Mouse (Mus musculus) embryonic facial prominence, embryonic 13.5 days (tissue): ENCODE measurements at regions not wholly inside any gene's neighbourhood (a gene's known extent, or its start where the extent isn't known, plus 50 kb on each side); places are given as distances from the start of the nearest gene placed in this dataset.

Source experiments
- ATAC-seq: fragments of 200-750 bp; cut with Nextera tagmentation; 2 replicates; pipeline ENCODE4 v1.8.0; 2017; ENCODE audit warnings: low read depth; ENCODE audit not compliant: insufficient number of reproducible peaks, insufficient read depth, low FRiP score, low TSS enrichment
- H3K27ac ChIP-seq: fragments of 300-500 bp; sonication (generic); 2 replicates; pipeline ENCODE4 v1.5.1; 2015; ENCODE audit warnings: moderate library complexity, mild to moderate bottlenecking, inconsistent platforms
- H3K27me3 ChIP-seq: fragments of 300-500 bp; sonication (generic); 2 replicates; pipeline ENCODE4 v1.6.1; 2015; ENCODE audit warnings: mild to moderate bottlenecking, inconsistent platforms
- H3K36me3 ChIP-seq: fragments of 300-500 bp; sonication (generic); 2 replicates; pipeline ENCODE4 v1.6.1; 2015; ENCODE audit warnings: mild to moderate bottlenecking, inconsistent platforms
- H3K4me1 ChIP-seq: fragments of 300-500 bp; sonication (generic); 2 replicates; pipeline ENCODE4 v1.6.1; 2015; ENCODE audit warnings: inconsistent platforms
- H3K4me2 ChIP-seq: fragments of 300-500 bp; sonication (generic); 2 replicates; pipeline ENCODE4 v1.6.1; 2015; ENCODE audit warnings: moderate library complexity, mild to moderate bottlenecking, inconsistent platforms
- H3K4me3 ChIP-seq: fragments of 300-500 bp; sonication (generic); 2 replicates; pipeline ENCODE4 v1.5.1; 2015; ENCODE audit warnings: mild to moderate bottlenecking, inconsistent platforms
- H3K9ac ChIP-seq: fragments of 300-500 bp; sonication (generic); 2 replicates; pipeline ENCODE4 v1.6.1; 2015; ENCODE audit warnings: mild to moderate bottlenecking, inconsistent platforms
- H3K9me3 ChIP-seq: fragments of 300-500 bp; sonication (generic); 2 replicates; pipeline ENCODE4 v1.6.1; 2016; ENCODE audit warnings: inconsistent platforms
- WGBS: fragments of 180-500 bp; shearing (Covaris S2); methylation state at CpG from one replicate; pipeline ENCODE4 v1.1.7; 2015; ENCODE audit warnings: mixed read lengths; 5-methylcytosine and 5-hydroxymethylcytosine counted together

- Histone ChIP-seq H3K27ac (no peak overlapping the region), H3K36me3 (no peaks in the 10 kb centered on the region), H3K9ac (no peak overlapping the region), H3K4me3 (no peak overlapping the region), H3K4me2 (no peak overlapping the region), H3K27me3 (no peaks in the 10 kb centered on the region), H3K4me1 (no peaks in the 10 kb centered on the region), H3K9me3 (no peaks in the 10 kb centered on the region)
- ATAC-seq: no peak
- 56% methylated on average over 3 of the region's 3 CpGs for WGBS
These were observed 693.4 kb upstream of the Adamts5 start for GRCm38 (mm10) chr16:86594992-86595391.

- H3K27ac ChIP-seq: no peak overlapping the region
- H3K9ac ChIP-seq: no peak overlapping the region
- WGBS: 74% methylated on average over 4 of the region's 4 CpGs
- no peaks in the 10 kb centered on the region for H3K4me1 ChIP-seq
- ATAC-seq: no peak
- no peaks in the 10 kb centered on the region for H3K9me3 ChIP-seq
- no peaks in the 10 kb centered on the region for H3K36me3 ChIP-seq
- no peak overlapping the region for H3K4me2 ChIP-seq
- H3K27me3 ChIP-seq: no peaks in the 10 kb centered on the region
- no peak overlapping the region for H3K4me3 ChIP-seq
These were observed 684.4 kb upstream of the Adamts5 start for GRCm38 (mm10) chr16:86586044-86586443.

- ATAC-seq: no peak
- H3K4me2 ChIP-seq: no peak overlapping the region
- no peaks in the 10 kb centered on the region for H3K9me3 ChIP-seq
- H3K27ac ChIP-seq: no peak overlapping the region
- H3K4me3 ChIP-seq: no peak overlapping the region
- no peak overlapping the region for H3K9ac ChIP-seq
- 62% methylated on average over 5 of the region's 5 CpGs for WGBS
- no peaks in the 10 kb centered on the region for H3K36me3 ChIP-seq
- no peaks in the 10 kb centered on the region for H3K4me1 ChIP-seq
- H3K27me3 ChIP-seq: no peaks in the 10 kb centered on the region
These were observed 676.7 kb upstream of the Adamts5 start for GRCm38 (mm10) chr16:86578281-86578680.

GRCm38 (mm10) chr16:86547465-86548043 lies 645.9 kb upstream of the Adamts5 start:
- no peak for ATAC-seq
- 65% methylated on average over 4 of the region's 4 CpGs for WGBS

GRCm38 (mm10) chr16:86546905-86547304 lies 645.3 kb upstream of the Adamts5 start:
- H3K4me2 ChIP-seq: no peak overlapping the region
- H3K27ac ChIP-seq: no peak overlapping the region
- no peaks in the 10 kb centered on the region for H3K36me3 ChIP-seq
- H3K4me3 ChIP-seq: no peak overlapping the region
- H3K4me1 ChIP-seq: no peaks in the 10 kb centered on the region
- WGBS: 65% methylated on average over 3 of the region's 3 CpGs
- no peaks in the 10 kb centered on the region for H3K9me3 ChIP-seq
- no peak for ATAC-seq
- H3K27me3 ChIP-seq: no peaks in the 10 kb centered on the region
- H3K9ac ChIP-seq: no peak overlapping the region

More at GRCm38 (mm10) chr16:86547465-86548043, 645.9 kb upstream of the Adamts5 start:
- Histone ChIP-seq H3K4me2 (no peak overlapping the region), H3K9me3 (no peaks in the 10 kb centered on the region), H3K27ac (no peak overlapping the region), H3K4me1 (no peaks in the 10 kb centered on the region), H3K36me3 (no peaks in the 10 kb centered on the region), H3K27me3 (no peaks in the 10 kb centered on the region), H3K4me3 (no peak overlapping the region), H3K9ac (no peak overlapping the region)

GRCm38 (mm10) chr16:86544121-86544520 lies 642.5 kb upstream of the Adamts5 start:
- H3K27ac ChIP-seq: no peak overlapping the region
- no peaks in the 10 kb centered on the region for H3K4me1 ChIP-seq
- H3K4me3 ChIP-seq: no peak overlapping the region
- H3K4me2 ChIP-seq: no peak overlapping the region
- no peak overlapping the region for H3K9ac ChIP-seq
- no peak for ATAC-seq
- H3K27me3 ChIP-seq: no peaks in the 10 kb centered on the region
- 56% methylated on average over 1 of the region's 1 CpGs for WGBS
- no peaks in the 10 kb centered on the region for H3K9me3 ChIP-seq
- no peaks in the 10 kb centered on the region for H3K36me3 ChIP-seq

- Histone ChIP-seq H3K9me3 (no peaks in the 10 kb centered on the region), H3K27ac (no peak overlapping the region), H3K36me3 (no peaks in the 10 kb centered on the region), H3K27me3 (no peaks in the 10 kb centered on the region), H3K9ac (no peak overlapping the region), H3K4me2 (no peak overlapping the region), H3K4me3 (no peak overlapping the region), H3K4me1 (no peaks in the 10 kb centered on the region)
- WGBS: 63% methylated on average over 5 of the region's 5 CpGs
- ATAC-seq: no peak
These were observed 634.9 kb upstream of the Adamts5 start for GRCm38 (mm10) chr16:86536479-86536878.

DNA sequence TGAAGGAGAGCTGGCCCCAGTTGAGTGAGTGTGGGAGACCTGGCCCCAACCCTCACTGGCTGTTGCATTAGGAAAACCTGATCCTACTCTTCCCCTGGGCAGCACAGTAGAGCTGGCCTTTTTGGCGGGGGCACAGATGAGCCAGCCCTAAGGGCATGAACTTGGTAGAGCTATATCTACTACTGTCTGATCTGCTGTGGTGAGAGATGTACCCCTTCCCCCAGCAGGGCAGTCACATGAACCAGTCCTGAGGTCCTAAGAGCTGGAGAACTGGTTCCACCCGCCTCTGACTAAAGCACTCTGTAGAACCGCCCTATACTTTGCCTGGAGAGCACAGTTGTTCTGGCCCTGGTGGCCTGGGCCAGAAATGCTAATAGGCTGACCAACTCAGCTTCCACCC lies 622.5 kb upstream of the Adamts5 start:
- Histone ChIP-seq H3K4me2 (no peak overlapping the region), H3K9me3 (no peaks in the 10 kb centered on the region), H3K36me3 (no peaks in the 10 kb centered on the region), H3K4me3 (no peak overlapping the region), H3K9ac (no peak overlapping the region), H3K4me1 (no peaks in the 10 kb centered on the region), H3K27ac (no peak overlapping the region), H3K27me3 (no peaks in the 10 kb centered on the region)
- ATAC-seq: 0 out of 2 replicates have a peak, but pooled peaks have one; percentile 32
- WGBS: 67% methylated on average over 3 of the region's 3 CpGs

- ATAC-seq: no peak
- Histone ChIP-seq H3K9me3 (no peaks in the 10 kb centered on the region), H3K9ac (no peak overlapping the region), H3K4me2 (no peak overlapping the region), H3K4me3 (no peak overlapping the region), H3K27me3 (no peaks in the 10 kb centered on the region), H3K27ac (no peak overlapping the region), H3K4me1 (no peaks in the 10 kb centered on the region), H3K36me3 (no peaks in the 10 kb centered on the region)
- 48% methylated on average over 1 of the region's 1 CpGs for WGBS
These were observed 615.3 kb upstream of the Adamts5 start for GRCm38 (mm10) chr16:86516935-86517334.

DNA sequence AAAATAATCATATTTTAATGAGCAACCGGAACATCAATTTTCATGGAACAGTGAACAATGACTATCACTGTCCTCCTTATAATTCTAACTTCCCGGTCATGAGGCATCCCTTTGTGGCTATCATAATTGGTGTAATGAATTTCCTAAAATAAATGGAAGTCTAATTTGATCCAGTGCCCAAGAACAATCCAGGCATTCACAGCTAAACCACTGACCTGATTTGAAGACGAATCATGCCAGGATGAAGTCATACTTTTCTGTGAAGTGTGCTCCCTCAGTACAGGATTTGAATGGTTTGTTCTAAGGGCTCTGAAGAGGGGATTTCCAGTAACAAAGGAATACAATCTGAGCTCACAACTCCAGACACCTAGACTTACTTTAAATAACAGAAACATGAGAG lies 614.5 kb upstream of the Adamts5 start:
- H3K4me3 ChIP-seq: no peak overlapping the region
- no peak for ATAC-seq
- H3K36me3 ChIP-seq: no peaks in the 10 kb centered on the region
- no peak overlapping the region for H3K4me2 ChIP-seq
- no peaks in the 10 kb centered on the region for H3K27me3 ChIP-seq
- no peak overlapping the region for H3K27ac ChIP-seq
- 27% methylated on average over 3 of the region's 3 CpGs for WGBS
- no peak overlapping the region for H3K9ac ChIP-seq
- H3K4me1 ChIP-seq: no peaks in the 10 kb centered on the region
- no peaks in the 10 kb centered on the region for H3K9me3 ChIP-seq

DNA sequence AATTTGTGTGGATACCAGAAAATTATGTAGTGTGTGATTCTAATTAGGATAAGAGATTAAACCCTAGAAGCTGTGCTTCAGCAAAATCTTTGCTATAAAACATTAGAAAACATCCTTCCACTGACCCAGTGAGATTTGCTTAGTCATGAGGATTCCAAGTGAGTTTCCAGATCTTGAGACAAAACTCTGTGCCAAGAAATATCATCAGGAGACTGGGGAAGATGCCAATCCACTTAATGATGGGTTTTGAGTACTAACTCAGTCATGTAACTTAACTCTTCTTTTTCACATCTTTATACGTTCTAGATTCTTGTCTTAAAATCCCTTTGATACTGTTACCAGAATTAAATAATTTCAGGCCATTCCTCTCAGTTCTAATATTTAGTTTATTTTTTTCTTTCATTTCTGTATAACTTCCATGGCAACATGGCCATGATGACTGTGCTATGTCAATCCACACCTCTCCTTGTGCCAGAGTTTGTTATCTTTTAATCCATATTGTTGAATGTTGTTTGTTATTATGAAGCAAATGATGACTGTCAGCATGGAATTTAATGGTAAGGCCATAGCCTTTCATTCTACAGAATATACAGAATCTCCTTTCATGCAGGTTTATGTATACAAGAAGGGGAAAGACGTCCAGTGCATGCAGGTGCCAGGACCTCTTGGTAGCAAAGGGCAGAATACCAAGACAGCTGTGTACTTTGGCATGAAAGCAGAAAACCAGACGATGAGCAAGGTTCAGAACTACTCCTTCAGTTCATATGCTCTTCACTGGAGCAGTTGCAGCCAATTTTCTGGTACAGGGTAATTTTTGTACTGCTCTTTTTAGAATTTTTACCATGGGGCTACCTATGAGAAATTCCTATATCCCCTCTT lies 599.7 kb upstream of the Adamts5 start:
- H3K4me3 ChIP-seq: no peak overlapping the region
- WGBS: 61% methylated on average over 3 of the region's 3 CpGs
- H3K4me1 ChIP-seq: no peaks in the 10 kb centered on the region
- H3K9ac ChIP-seq: no peak overlapping the region
- no peak overlapping the region for H3K4me2 ChIP-seq
- ATAC-seq: no peak
- H3K27me3 ChIP-seq: no peaks in the 10 kb centered on the region
- H3K9me3 ChIP-seq: no peaks in the 10 kb centered on the region
- no peaks in the 10 kb centered on the region for H3K36me3 ChIP-seq
- H3K27ac ChIP-seq: no peak overlapping the region

- no peaks in the 10 kb centered on the region for H3K9me3 ChIP-seq
- H3K9ac ChIP-seq: no peak overlapping the region
- H3K4me2 ChIP-seq: no peak overlapping the region
- ATAC-seq: no peak
- WGBS: 62% methylated on average over 1 of the region's 1 CpGs
- H3K27ac ChIP-seq: no peak overlapping the region
- no peaks in the 10 kb centered on the region for H3K27me3 ChIP-seq
- H3K4me3 ChIP-seq: no peak overlapping the region
- H3K36me3 ChIP-seq: no peaks in the 10 kb centered on the region
- H3K4me1 ChIP-seq: no peaks in the 10 kb centered on the region
These were observed 573.5 kb upstream of the Adamts5 start for GRCm38 (mm10) chr16:86475145-86475544.
